Mouse (Mus musculus) brown adipose tissue, adult 24 weeks (tissue): ENCODE measurements at regions not wholly inside any gene's neighbourhood (a gene's known extent, or its start where the extent isn't known, plus 50 kb on each side); places are given as distances from the start of the nearest gene placed in this dataset.

Experiments
- H3K27ac ChIP-seq: fragments of 200-500 bp; replicated peaks from 2 replicates; pipeline ENCODE4 v1.5.1; 2012; ENCODE audit warnings: low read depth, mild to moderate bottlenecking, low read length
- H3K4me1 ChIP-seq: fragments of 200-500 bp; 2 replicates; pipeline ENCODE4 v1.6.1; 2012; ENCODE audit warnings: low read length, mixed read lengths; ENCODE audit not compliant: control insufficient read depth, insufficient read depth, insufficient read length
- H3K4me3 ChIP-seq: fragments of 200-500 bp; 2 replicates; pipeline ENCODE4 v1.5.1; 2012; ENCODE audit warnings: low read depth, mild to moderate bottlenecking, low read length, moderate library complexity; ENCODE audit not compliant: insufficient read depth

GRCm38 (mm10) chr6:49977783-49978182 lies 132.3 kb upstream of the Mpp6 start:
- no peak overlapping the region for H3K4me3 ChIP-seq
- H3K4me1 ChIP-seq = no peaks in the 10 kb centered on the region
- no peak overlapping the region for H3K27ac ChIP-seq

- H3K4me1 ChIP-seq = no peaks in the 10 kb centered on the region
- H3K4me3 ChIP-seq = no peak overlapping the region
Observed at GRCm38 (mm10) chr6:49983740-49984139, 126.3 kb upstream of the Mpp6 start.

GRCm38 (mm10) chr6:49985127-49985526 lies 124.9 kb upstream of the Mpp6 start:
- Histone ChIP-seq H3K4me3 (no peak overlapping the region), H3K4me1 (no peaks in the 10 kb centered on the region), H3K27ac (no peak overlapping the region)

More at GRCm38 (mm10) chr6:49983740-49984139, 126.3 kb upstream of the Mpp6 start:
- H3K27ac ChIP-seq = no peak overlapping the region

GRCm38 (mm10) chr6:49987141-49987540 lies 122.9 kb upstream of the Mpp6 start:
- Histone ChIP-seq H3K27ac (no peak overlapping the region), H3K4me3 (no peak overlapping the region), H3K4me1 (no peaks in the 10 kb centered on the region)

- no peaks in the 10 kb centered on the region for H3K4me1 ChIP-seq
- no peak overlapping the region for H3K4me3 ChIP-seq
- no peak overlapping the region for H3K27ac ChIP-seq
Observed at GRCm38 (mm10) chr6:49987541-49988210, 122.4 kb upstream of the Mpp6 start.

GRCm38 (mm10) chr6:49989585-49990521 lies 120.2 kb upstream of the Mpp6 start:
- Histone ChIP-seq H3K27ac (no peak overlapping the region), H3K4me3 (no peak overlapping the region), H3K4me1 (no peaks in the 10 kb centered on the region)

GRCm38 (mm10) chr6:49990522-49990858 lies 119.6 kb upstream of the Mpp6 start:
- Histone ChIP-seq H3K4me1 (no peaks in the 10 kb centered on the region), H3K4me3 (no peak overlapping the region), H3K27ac (no peak overlapping the region)

GRCm38 (mm10) chr6:49999365-49999764 lies 110.7 kb upstream of the Mpp6 start:
- no peak overlapping the region for H3K4me3 ChIP-seq
- H3K27ac ChIP-seq = no peak overlapping the region
- H3K4me1 ChIP-seq = no peaks in the 10 kb centered on the region

- Histone ChIP-seq H3K4me1 (peaks cover 3% of the 10 kb centered on the region; the same call in 1 of the 2 replicates), H3K4me3 (no peak overlapping the region), H3K27ac (no peak overlapping the region)
Observed at GRCm38 (mm10) chr6:50008074-50008473, 102.0 kb upstream of the Mpp6 start.

GRCm38 (mm10) chr6:50008869-50009268 lies 101.2 kb upstream of the Mpp6 start:
- no peak overlapping the region for H3K27ac ChIP-seq
- peaks cover 3% of the 10 kb centered on the region; the same call in 1 of the 2 replicates for H3K4me1 ChIP-seq
- no peak overlapping the region for H3K4me3 ChIP-seq

GRCm38 (mm10) chr6:50009339-50009738 lies 100.7 kb upstream of the Mpp6 start:
- no peak overlapping the region for H3K27ac ChIP-seq
- H3K4me1 ChIP-seq = peaks cover 3% of the 10 kb centered on the region; the same call in 1 of the 2 replicates

GRCm38 (mm10) chr6:50009856-50010255 lies 100.2 kb upstream of the Mpp6 start:
- Histone ChIP-seq H3K27ac (no peak overlapping the region), H3K4me1 (peaks cover 3% of the 10 kb centered on the region; the same call in 1 of the 2 replicates), H3K4me3 (no peak overlapping the region)

More at GRCm38 (mm10) chr6:50009339-50009738, 100.7 kb upstream of the Mpp6 start:
- no peak overlapping the region for H3K4me3 ChIP-seq

- Histone ChIP-seq H3K4me1 (peaks cover 3% of the 10 kb centered on the region; the same call in 1 of the 2 replicates), H3K4me3 (peak overlapping the region; percentile 36), H3K27ac (peak overlapping the region; percentile 60)
Observed at GRCm38 (mm10) chr6:50011071-50011470, 99.0 kb upstream of the Mpp6 start.

- Histone ChIP-seq H3K4me1 (peaks cover 3% of the 10 kb centered on the region; the same call in 1 of the 2 replicates), H3K27ac (peak overlapping the region; percentile 60), H3K4me3 (peak overlapping the region; percentile 36)
Observed at GRCm38 (mm10) chr6:50011746-50012453, 98.1 kb upstream of the Mpp6 start.

- Histone ChIP-seq H3K27ac (no peak overlapping the region), H3K4me1 (peaks cover 3% of the 10 kb centered on the region; the same call in 1 of the 2 replicates), H3K4me3 (no peak overlapping the region)
Observed at GRCm38 (mm10) chr6:50013067-50013466, 97.0 kb upstream of the Mpp6 start.
